Mouse (Mus musculus) embryo, embryonic 10 days (tissue): Measurements from ENCODE around the gene Sipa1l3.

ENCODE experiments used
- DNase-seq: peaks from one replicate; pipeline ENCODE4 v3.0.0-alpha.2; 2015; ENCODE audit warnings: low spot score

Gene Sipa1l3

GRCm38 (mm10) chr7:29411838-29412580 is 106.4 kb downstream of the Sipa1l3 start:
- DNase-seq, result no peak

GRCm38 (mm10) chr7:29411216-29411816 is 107.1 kb downstream of the Sipa1l3 start:
- peak; percentile 32 for DNase-seq

GRCm38 (mm10) chr7:29410402-29410801 is 108.0 kb downstream of the Sipa1l3 start:
- DNase-seq, result no peak

DNA sequence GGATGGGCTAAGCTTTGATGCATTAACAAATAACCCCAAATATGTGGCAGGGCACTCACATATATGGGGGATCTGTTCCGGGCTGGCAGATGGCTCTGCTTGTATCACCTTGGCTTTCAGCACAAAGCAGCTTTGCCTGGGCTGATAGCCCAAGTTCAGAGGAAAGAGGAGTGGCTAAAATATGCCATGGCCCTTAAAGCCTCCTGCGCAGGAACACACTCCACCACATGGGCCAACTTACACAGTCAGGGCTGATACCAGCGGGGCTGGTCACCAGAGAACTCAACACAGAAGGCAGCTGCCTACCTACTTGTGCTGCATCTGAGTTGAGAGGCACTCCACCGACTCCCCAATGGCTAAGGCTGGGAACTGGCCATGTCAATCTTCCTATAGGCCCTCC is 111.6 kb downstream of the Sipa1l3 start:
- DNase-seq, result no peak

- no peak for DNase-seq
These were observed 114.3 kb downstream of the Sipa1l3 start for GRCm38 (mm10) chr7:29404126-29404525.

DNA sequence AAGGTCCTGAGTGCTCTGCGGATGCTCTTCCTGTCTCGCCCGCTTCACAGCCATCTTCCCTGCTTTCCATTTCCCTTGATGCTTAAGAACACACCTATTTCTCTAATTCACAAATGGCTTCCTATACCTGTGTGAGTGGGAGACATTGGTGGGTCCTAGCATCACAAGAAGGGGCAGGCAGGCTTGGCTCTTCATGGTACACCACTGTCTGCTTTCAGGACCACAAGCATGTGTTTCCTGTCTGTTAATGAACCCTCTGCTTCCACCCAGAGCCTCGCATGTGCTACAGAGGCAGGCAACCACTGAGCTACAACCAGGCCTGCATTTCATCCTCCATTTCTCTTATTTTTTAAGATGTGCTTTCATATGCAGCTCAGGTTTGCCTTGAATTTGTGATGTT is 116.4 kb downstream of the Sipa1l3 start:
- no peak for DNase-seq

GRCm38 (mm10) chr7:29400451-29400850 is 118.0 kb downstream of the Sipa1l3 start:
- DNase-seq, result no peak

GRCm38 (mm10) chr7:29399056-29399455 is 119.4 kb downstream of the Sipa1l3 start:
- DNase-seq, result no peak

- no peak for DNase-seq
These were observed 121.0 kb downstream of the Sipa1l3 start for GRCm38 (mm10) chr7:29397486-29397885.

DNA sequence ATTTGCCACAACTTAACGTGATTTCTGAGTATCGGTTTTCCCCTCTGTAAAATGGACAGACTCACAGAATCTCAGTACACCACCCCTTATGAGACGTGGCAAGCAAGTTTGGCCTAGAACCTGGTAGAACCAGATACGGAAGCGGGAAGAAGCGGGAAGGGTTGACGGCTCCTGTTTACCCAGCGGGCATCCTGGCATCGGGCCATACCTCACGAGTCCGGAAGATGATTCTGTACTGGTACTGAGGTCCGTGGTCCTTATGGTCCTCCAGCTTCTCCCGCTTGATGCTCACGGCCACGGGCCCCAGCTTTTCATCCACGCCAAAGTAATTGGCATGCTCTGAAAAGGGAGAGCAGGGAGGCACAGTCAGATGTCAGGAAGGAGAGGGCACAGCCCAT is 121.5 kb downstream of the Sipa1l3 start:
- no peak for DNase-seq

- no peak for DNase-seq
These were observed 122.1 kb downstream of the Sipa1l3 start for GRCm38 (mm10) chr7:29396216-29396942.

DNA sequence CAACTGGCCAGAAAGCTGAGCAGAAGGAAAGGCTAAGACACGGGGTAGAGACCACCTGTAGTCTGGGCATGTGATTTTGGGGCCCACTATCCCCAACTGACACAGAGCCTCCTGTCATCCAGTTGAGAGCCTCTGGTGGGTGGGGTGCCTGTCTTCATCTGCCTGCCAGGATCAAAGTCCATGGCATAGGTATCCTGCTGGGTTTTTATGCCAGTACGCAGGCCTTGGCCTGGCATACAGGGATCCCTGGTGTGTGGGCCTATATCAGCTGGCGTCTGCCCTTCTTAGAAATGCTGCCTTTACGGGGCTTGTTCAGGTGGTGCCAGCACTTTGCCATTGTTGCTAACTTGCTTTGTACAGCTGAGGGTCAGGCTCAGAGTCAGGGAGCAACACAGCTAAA is 123.3 kb downstream of the Sipa1l3 start:
- DNase-seq, result no peak

DNA sequence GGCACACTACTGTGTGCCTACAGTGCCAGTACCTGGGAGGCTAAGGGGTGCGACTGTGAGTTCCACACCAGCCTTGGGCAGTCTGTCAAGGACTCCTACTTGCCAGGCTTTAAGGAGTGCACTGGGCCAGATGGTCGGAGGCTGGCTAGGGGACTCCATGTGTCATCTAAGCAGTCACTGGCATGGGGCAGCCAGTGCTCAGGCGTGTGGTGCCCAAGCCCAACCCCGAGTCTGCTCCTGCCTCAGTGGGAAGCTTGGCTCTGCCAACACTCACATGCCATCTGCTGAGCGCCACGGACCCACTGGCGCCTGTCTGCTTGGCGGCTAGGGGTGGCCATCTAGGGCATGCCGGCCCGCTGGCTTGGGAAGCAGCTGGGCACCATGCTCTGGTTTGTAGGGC is 125.1 kb downstream of the Sipa1l3 start:
- DNase-seq, result no peak

- no peak for DNase-seq
These were observed 125.6 kb downstream of the Sipa1l3 start for GRCm38 (mm10) chr7:29392805-29393204.

DNA sequence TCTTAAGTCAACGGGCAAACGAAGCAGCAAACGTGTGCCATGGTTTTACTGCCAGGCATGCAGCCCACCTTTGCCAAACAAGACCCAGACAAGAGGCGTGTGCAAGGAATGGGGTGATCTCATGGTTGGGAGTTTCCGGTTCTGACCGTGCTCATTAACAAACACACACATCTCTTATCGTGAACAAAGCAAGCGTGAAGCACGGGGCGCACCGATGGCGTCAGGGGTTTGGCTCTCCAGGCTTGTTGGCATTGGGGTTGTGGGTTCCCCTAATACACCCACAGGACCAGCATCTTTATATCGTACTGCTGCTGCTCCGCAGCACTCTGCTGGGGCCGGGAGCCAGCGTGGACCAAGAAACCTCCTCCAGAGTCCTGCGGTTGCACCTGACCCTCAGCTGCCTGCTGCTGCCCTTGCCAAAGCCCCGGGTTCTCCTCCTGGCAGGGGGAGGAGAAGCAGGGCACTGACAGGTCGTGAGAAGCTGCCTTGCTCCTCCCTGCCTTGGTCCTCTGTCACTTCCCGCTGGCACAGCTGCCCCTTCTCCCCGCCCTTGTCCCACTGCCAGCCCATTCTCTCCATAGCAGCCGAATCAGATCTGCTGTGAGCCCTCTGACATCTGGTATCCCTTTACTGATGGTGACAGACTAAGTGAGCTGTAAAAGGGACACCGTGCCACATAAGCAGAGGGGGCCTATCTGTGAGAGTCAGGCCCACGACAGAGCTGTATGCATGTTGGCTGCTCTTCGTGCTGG is 126.5 kb downstream of the Sipa1l3 start:
- DNase-seq, result no peak

DNA sequence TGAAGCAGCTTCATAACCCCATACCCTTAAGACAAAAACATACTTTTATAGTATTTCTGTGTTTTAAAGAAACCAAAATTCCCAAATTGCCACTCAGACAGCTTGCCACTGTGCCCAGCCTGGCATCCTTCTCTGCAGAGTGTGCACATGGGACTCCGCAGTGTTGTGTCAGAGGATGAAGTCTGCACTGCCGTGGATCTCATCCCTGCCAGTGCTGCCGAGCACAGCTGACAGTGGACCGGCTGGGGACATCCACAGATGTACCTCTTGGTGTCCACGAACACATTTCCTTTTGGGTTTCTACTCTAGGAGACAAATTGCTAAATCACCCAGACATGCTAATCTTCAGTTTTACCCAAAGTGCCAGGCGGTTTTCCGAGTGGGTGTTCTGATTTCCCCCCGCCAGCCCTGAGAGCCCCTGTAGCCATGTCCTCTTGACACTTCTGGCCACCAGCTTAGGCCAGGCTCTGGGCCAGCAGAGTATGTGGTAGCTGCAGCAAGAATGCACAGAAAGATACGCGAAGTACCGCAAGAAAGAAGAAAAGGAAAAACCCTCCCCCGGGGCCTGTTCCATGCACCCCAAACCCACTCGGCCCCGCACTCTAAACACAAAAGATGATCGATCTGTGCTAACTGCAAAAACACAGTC is 127.2 kb downstream of the Sipa1l3 start:
- no peak for DNase-seq

DNA sequence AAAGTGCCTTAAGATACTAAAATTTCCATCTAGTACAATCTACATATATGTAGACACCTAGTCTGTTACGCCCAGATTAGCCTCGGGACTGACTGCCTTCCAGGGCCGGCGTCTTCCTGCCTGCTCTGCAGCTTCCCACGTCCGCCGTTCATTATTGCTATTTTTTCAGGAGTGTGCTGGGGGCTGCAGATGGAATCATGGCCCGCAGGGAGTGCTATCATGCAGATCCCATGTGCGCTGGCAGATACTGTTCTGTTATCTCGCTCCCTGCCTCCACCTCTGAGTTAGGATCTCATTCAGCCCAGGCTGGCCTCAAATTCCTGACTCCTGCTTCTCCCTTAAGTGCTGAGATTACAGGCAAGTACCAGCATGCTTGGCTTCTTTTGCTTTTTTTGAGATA is 128.2 kb downstream of the Sipa1l3 start:
- DNase-seq, result no peak

- DNase-seq, result no peak
These were observed 130.8 kb downstream of the Sipa1l3 start for GRCm38 (mm10) chr7:29387524-29388068.

- DNase-seq, result no peak
These were observed 132.1 kb downstream of the Sipa1l3 start for GRCm38 (mm10) chr7:29386349-29386748.

DNA sequence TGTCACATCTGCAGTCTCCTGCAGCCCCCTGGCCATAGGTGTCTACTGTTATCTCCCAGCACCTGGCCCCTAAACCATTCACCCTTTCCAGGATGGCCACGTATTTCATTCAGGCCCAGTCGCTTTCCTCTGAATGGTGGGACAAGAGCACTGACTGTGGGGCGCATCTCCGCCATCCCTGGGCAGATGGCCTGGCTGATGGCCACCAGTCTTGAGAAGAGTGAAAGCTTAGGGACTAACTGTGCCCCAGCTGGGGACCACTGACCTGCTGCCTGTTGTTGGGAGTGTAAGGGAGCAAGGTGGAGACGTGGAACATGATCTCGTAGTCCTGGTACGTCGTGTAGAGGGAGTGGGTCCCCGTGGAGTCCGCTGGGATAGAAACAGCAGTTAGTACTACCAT is 132.7 kb downstream of the Sipa1l3 start:
- DNase-seq, result no peak

DNA sequence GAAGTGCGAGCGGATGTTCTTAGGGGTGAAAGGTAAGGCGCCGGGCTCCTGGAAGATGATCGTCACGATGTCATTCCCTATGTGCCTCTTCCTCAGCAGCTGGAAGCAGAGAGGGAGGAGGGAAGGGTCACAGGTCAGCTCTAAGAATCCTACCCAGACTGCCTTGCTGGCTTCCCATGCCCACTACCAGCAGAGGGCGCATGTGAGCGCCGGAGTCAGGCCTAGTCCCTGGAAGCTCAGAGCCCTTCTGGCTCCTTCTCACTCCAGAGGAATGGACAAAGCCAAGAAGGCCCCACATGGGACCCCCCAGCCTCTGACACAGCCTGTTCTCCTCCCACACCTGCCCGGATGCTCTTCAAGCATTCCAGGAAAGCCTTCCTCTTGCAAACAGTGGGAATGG is 135.2 kb downstream of the Sipa1l3 start:
- peak; percentile 93 for DNase-seq
